Mouse (Mus musculus) frontal cortex, adult (tissue): Measurements from ENCODE around the gene Klhl29.
A peak's percentile ranks its signal among the peaks of the same experiment; 100 is the strongest.

Experiments used
- ATAC-seq: cut with Nextera tagmentation; 2 replicates; pipeline ENCODE4 v1.9.2; 2017; ENCODE audit warnings: mild to moderate bottlenecking, moderate library complexity, mixed read lengths; ENCODE audit not compliant: low TSS enrichment

The Klhl29 gene

DNA sequence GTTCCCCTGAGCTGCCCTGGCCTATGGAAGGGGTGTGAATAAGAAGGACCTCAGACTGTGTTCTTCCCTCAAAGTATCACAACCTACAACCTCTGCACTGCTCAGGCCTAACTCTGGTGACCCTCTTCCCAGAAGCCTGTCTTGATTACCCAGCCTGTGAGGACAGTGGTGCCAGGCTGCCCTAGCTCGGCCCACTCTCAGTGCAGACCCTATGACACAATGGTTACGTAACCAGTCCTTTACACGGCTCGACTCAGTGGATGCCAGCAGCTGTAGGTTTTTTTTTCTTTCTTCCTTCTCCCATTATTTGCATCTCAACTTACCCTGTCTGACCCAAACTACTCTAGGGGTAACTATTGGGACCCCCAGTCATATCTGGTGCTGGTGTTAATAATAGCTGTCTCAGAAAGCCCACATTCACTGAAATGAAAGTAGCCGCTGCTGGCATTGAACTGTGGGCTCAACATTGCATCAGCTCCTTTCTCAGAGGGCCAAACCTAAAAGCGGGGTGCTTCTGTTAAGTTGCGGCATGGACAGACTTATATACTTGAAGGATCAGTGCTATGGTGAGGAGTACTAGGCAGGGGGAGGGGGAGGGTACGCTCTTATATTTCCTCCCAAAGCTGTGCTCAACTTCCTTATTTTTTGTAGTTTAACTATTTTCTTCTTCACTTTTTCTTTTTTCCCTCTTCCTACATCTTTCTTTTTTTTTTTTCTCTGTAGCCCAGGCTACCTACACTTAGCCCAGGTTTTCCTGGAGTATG, 152.9 kb downstream of the Klhl29 start:
- ATAC-seq = no peak

DNA sequence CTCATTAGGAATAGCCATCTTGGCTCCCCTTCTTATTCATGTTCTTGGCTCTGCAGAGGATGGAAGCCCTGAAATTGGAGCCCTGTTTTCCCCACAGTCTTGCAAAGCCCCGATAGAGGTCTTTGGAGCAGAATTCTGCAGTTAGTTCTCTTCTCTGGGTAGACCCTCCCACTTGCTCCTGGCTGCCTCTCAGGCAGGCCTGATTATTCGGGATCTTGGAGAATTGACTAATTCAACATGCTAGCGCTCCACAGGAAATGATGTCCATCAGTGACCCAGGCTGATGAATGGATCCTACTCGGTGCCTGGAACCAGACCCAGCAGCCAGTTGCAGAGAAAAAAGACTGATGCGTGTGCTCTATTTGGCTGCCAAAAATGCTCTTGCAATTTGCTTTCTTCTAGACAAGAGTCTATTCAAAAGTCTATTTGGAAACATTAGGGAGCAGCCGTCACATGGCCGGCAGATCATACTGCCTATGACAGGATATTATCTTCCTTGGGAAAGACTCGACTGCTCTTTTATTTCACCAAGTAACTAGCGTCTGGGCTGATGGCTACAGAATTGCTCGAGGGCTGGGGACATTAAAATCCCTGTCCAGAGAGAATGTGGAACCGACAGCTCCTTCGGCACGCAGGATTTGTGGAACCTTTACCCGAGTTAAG, 155.4 kb downstream of the Klhl29 start:
- ATAC-seq = peak; percentile 13; the same call in 1 of the 2 replicates

DNA sequence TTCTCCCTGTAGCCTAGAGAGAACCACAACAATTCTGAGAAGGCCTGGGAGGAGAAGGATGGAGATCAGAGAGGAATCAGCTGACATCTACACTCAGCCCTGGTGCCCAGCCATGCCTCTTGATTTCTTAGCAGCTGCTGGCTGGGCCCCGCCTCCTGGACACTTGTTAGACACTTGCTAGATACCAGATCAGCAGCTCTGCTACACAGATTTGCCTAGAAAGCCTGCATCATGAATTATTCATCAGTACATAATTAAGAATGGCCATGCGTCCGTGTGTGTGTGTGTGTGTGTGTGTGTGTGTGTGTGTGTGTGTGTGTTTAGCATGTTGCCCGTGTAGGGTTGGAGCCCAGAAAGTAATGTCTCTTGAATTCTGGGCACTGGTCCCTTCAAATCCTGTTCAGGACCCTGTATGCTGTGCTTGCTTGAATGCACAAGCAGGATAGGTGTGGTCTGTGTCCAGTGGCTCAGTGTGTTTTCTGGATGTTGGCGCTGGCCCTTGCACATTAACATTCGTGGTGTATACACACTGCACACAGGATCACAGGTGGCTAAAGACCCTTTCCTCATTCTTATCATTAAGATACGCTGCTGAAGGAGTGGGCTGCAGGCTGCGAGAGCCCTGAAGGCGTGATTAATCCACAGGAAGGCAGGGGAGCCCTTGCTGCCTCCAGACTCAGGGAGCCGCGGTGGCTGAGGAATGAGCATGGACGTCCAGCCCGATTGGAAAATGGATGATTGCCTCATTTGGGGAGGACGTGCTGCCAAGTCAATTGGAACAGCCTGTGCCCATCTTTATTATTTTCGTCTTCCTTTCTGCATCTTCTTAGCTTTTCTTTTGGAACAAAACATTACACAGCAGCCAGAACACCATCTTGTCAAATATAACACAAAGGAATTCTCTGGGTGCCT, 159.4 kb downstream of the Klhl29 start:
- peak; percentile 35 for ATAC-seq

DNA sequence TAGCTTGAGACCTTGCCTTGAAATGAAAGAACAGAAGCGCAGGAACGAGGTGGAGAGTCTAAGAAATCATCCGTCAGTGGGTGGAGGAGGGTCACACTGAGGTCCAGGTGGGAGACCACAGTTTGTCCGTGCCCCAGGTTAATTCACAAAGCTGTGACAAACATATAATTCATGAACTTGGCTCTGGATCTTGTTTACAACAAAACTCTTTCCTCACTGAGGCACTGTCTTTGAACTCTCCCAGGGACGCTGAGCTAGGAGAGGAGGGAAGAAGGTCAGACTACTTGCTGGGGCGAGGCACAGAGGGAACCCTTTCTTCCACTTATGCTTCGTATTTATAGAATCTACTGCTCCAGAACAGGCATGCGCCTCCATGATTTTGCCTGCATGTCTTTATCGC, 161.2 kb downstream of the Klhl29 start:
- no peak for ATAC-seq

DNA sequence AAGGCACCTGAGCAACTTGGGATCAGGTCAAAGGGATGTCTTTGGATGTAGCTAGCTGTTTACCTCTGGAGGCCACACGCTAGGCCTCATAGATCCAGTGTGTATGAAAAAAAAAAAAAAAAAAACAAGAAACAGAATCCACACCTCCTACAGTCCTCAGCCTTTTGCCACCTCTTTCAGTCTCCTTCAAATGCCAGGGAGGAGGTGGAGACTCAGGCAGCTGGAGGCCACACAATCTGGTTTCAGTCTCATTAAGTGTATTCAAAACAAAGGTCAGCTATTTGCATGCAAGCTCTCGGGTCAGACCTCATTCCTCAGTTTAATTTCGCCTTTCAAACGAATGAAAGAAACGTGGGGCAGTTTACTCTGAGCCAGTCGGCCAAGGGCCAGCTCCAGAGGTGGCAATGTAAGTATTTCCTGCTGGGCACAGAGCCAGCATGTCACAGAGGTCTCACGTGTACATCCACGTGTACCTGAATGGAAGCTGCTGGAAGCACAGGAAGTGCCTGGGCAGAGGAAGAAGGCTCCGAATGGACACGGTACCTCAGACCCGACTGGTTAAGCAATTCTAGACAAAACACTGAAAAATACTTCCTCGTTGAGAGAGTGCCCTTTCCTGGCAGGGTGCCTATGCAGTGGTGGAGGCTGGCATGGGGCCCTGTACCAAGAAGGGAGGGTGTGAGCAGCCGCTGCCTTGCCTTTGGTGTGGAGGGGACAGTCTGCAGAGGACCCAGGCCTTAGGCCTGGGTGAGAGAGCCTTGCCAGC, 162.0 kb downstream of the Klhl29 start:
- no peak for ATAC-seq

DNA sequence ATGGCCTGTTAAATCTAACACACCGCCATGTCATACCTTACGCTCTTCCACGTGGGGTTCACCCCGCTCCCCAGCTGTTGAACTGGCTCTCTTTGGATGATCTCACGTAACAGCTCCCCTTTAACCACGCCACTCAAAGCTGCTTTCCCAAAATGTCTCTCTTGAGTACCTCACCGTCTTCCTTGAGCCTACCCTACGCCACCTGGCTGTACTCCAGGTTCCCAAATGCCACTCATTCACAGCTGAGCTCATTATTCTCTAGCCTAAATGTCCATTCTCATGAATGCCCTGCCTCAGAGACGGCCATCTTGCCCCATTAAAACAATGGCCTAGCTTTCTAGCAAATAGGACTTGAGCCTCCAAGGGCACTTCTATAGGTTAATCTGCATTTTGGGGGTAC, 163.6 kb downstream of the Klhl29 start:
- no peak for ATAC-seq

DNA sequence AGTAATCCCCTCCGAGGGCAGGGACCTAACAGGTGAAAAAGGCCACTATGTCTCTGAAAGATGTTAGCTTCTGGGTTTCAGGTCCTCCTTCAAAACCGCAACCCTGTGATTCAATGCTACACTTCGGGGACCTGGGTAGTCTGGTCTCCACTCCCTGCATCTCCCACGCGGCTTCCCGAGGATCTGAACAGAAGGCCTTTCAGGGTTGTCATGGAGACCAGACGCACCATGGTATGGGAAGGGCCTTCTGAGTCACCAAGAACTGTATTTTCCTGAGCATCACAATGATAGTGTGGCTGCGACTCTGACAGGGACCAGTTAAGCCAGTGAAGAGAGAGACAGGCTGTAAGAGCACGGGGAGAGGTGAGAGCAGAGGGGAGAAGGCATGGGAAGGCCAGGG, 164.7 kb downstream of the Klhl29 start:
- peak; percentile 73 for ATAC-seq

DNA sequence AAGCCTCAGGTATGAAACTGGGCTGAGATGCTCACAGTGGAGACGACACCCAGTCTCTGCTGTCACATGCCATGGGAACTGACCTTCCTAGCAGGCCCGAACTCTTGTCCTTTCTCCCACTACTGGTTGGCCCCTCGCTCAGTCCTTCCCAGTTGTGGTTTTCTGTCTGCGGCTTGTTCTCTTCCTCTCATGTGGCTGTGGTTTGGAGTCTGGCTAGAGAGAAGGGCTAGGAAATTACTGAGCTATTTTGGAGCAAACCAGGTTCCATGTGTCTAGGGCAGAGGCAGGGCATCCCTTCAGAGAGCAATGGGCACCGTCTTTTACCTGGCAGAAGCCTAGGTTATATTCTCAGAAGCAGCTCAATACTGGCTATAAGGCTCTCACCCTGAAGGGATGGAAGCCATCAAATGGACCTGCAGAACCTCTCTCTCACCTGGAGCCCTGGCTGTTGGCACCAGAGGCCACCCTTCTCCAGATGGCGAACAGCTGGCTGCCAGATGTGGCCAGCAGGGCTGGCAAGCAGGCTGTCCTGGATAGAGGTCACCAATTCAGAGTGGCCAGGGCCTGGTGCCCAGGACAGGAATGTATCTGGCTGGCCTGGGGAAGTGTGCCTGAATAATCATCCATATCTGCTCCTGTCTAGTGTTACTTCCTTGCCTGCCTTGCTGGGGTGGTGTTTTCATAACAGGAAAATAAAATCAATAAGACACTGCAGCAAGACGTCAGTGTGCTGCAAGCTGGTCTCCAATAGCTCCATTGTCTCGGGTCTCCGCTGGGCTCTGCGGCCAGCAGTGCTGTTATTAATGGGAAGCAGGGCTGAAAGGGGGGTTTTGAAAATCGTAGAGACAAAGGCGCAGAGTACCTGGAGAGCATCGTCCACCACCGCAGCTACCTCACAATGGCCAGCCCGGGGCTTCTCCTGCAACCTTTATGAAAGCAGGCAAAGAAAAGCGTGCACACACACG, 167.3 kb downstream of the Klhl29 start:
- no peak for ATAC-seq

DNA sequence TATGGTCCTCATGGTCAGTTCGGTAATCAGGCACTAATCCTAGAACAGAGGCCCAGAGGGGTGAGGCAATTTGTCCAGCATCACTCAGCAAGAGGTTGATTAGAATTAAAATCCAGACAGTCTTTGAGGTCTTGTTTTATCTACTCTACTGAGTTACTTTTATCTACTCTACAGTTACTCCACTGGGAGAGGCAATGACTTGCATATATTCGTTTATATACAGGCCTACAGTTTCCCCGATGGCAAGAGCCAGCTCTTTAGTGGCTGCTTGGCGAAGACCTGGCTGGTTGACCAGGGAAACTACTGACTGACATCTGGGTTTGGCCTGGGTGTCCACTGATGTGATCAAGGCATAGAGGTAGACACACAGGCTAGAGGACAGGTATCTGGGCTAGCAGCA, 168.3 kb downstream of the Klhl29 start:
- ATAC-seq = no peak

DNA sequence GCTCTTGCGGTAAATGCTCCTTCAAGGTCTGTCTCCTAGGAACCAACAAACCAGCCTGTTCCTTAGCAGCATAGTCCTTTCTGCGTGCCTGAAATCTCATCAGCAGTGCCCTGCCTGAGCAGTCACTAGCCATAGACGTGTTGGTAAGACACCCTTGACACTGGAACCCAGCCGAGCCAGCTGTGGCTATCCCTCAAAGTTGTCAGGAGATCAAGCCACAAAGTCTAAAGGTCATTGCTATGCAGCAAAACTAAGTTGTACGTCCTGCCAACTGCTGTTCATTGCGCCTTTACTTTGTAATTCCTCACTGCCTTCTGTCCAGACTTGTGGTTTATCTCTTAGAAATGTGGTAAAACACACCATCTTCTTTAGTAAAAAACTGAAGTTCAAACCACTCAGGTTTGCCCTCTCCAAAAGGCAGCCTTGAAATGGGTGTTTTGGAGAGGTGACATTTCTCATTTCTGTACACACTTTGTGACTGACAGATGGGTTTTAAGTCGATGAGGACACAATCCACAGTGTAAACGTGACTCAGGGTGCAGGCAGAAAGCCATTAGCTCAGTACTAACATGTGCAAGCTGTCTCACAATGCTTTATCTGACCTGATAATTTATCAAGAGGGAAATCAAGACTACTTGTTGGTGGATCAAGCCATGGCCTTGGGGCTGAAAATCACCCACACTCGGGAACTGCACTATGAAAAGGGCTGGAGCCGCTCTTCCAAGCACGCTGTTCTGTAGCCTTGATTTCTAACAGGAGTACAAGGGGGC, 171.2 kb downstream of the Klhl29 start:
- ATAC-seq = no peak

DNA sequence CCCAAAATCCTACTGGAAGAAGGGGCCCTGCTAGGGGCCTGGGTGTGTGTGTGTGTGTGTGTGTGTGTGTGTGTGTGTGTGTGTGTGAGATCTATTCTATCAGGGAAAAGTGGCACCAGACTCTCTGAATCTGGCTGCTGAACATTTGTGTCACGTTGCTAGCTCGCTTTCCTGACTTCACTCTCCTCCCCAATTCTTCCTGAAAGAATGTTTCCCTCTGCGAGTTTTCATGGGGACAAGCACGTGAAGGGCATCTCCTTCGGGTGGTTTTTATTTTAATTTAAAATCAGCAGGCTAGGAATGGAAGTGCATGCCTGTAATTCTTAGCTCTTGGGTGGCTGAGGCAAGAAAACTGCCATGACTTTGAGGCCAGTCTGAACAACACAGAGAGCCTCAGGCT, 172.1 kb downstream of the Klhl29 start:
- peak; percentile 51 for ATAC-seq

DNA sequence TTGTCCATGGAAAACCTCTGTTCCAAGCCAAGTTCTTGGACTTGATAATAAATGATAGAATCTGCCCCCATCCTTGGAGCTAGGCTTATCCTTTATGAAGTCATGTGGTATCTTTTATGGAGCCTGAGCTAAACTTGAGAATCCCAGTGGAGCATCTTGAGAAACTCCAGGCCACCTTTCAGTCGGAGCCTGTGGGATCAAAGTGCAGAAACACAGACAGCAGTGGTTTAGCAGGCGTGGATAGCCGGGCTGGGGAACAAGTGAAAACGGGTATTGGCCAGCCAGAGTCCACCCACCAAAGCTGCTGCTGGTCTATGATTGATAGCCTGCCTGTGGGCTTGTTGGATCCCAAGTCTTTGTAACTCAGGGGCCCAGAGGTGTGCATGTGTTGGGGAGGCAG, 177.2 kb downstream of the Klhl29 start:
- ATAC-seq = no peak

DNA sequence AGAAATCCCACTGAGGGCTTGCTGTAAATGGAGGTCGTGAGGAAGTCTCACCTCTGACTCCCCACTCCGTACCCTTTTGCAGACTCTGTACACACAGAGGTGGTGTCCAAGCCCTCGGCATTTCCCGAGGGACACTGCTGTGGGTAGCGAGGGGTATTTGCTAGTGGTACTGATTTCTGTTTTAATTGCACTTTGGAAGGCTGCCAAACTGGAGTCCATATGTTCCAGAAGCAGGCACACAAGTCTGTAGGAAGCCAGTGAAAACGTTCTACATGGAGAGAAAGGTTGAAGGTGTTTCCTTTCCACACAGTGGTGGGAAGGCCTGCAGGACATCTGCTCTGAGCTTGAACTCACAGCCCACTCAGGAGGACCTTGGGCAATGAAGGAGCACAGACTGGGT, 181.3 kb downstream of the Klhl29 start:
- ATAC-seq = 0 out of 2 replicates have a peak, but pooled peaks have one; percentile 5

DNA sequence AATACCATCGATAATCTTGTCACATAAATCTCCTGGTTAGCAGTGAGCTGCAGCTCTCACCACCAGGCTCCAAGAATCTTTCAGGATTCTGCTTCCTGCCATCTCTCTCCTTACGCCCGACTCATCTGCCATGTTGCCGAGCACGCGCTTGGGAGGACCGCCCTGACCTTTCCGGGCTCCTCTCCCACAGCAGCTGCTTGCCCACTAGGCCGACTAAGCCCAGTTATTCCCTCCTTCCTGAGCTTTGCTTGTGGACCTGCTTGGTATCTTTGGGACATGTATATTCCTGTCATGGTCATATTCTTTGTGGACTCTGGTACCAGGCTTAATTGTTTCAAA, 183.1 kb downstream of the Klhl29 start:
- ATAC-seq = no peak

DNA sequence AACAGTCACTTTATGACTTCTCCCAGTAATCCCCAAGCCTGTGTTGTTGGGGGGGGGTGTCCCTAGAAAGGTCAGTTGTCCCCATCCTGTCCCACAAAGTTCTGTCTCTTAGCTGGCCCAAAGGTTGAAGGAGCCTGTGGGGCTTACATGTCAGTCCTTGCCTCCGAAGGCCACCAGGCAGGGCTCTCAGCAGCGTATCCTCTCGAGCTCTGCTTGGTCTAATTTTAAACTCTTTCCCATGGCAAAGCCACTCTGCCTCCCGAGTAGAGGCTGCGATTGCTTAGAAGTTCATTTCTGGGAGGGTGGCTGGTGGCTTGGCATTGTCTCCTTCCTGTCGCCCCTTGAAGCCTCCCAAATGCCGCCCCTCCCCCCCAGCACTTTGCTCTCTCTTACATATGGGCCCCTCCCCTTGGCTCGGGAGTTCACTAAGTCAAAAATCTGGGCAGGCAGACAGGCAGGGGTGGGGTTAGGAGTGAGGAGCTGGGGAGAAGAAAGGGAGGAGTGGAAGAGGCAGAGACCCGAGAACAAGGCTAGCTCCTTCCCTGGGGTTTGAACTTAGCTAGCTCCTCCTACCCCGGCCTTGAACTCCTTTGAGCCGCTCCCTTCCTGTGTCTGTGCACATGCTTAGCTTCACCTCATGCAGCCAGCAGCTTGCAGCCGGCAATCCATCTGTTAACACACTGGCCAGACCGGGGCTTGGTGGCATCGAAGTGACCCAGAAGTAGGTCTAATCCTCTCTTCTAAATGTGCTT, 183.7 kb downstream of the Klhl29 start:
- no peak for ATAC-seq

DNA sequence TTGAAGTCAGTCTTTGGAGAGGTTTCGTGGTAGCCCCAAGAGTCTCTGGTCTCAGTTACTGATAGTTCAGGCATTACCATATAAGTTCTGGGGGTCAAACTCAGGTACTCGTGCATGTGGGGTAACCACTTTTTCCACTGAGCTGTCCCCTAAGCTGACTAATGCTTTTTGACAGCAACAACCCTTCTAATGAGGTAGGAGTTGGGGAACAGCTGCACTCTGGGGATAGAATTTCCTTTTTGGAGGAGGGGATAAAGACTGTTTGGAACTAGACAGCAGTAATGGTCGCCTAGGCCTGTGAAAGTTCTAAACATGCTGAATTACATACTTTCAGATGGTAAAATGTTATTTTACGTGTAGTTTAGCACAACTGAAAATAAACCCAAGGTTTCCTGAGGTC, 184.3 kb downstream of the Klhl29 start:
- ATAC-seq = no peak

DNA sequence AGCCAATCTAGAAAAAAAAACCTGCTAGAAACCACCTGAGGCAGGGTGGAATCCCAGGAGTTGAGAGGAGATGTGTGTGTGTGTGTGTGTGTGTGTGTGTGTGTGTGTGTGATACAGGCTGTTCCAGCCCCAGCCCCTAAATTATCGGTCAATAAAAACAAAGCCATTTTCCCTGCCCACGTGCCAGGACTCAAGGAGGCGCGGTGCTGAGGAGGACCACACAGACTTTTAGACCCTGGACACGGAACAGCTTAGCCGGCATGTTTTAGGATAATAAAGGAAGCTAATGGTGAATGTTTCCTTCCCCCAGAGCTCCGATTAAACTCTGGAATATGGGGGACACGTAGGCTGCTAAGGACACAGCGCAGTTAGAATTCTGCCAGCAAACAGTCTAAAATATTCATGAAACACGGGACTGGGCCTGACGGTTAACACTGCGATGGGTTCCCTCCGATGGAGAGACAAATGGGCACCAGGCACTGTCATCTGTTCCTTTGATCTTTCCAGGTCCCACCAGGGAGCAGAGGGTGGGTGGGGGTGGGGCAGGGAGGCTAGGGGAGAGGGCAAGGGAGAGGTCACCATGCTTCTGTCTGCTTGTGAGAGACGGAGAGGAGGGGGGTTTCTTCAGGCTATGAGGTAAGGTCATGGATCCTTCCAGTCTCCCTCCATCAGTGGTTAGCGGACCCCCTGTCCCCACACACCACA, 185.9 kb downstream of the Klhl29 start:
- ATAC-seq = peak; percentile 14; the same call in 1 of the 2 replicates

DNA sequence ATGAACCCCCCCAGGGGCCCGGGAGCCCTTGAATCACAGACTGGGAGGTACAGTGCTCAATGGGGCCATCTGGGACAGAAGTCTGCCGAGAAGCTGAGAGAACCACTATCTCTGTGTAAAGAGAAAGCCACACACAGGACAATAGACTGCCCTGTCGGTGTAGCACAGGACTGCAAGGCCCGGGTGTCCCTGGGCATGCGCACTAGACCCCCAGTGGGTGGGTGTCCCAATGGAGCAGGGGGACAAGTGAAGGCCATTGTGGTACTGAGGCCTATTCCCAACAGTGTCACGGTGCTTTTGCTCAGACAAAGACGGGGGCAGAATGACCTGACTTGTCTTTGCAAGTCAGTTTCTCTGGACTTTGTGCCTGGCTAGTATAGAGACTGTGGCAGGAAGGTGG, 186.6 kb downstream of the Klhl29 start:
- ATAC-seq = no peak
